Mouse (Mus musculus): ENCODE results near the gene C2cd2l.
"Not testable (repeated sequence)": the region's sequence is repeated elsewhere in the genome, so short reads cannot be mapped to it uniquely, and the experiment has no call there.

C2cd2l gene

DNA sequence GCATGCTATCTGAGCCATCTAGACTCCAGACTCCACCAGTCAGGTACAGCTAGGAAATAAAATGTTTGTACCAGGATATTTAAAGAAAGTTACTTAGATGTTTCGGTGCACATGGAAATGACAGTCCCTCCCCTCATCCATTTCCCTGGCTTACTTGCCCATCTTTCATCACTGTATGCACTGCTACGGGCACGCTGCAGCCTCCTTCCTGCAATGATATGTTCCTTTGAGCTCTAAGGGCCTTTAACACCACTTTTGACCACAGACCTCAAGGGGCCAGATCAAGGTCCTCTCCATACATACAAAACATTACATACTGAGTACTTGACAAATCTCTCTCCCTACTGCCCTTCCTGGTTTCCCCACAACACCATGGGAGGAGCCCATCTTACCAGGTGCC lies 16.9 kb upstream of the C2cd2l start:
- in situ Hi-C loops (cut with MboI, MseI), result loop anchor here in 1 of 2 experiments (5.0 kb wide), 1 partner anchor 100 kb away; no protein-coding TSS in a partner anchor

DNA sequence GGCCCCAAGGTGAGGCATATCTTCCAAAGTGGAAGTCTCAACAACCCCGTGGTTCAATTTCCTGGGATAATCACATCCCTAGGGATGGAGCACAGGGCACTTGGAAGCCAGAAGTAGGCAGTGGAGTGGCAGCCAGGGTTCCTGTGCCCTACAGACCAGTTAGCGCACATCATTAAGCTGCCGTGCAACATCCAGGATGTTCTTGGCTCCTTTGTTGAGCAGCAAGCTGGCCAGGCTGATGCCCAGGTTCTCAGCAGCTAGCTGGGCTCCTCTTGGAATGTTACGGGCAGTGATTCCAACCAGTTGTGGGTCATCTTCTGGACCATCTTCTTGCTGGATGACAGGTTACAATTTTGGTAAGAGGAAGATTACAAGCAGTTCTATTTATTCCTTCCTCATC lies 16.4 kb upstream of the C2cd2l start:
- in situ Hi-C loops (cut with MboI, MseI), result loop anchor here in 1 of 2 experiments (5.0 kb wide), 1 partner anchor 99 kb away; no protein-coding TSS in a partner anchor

DNA sequence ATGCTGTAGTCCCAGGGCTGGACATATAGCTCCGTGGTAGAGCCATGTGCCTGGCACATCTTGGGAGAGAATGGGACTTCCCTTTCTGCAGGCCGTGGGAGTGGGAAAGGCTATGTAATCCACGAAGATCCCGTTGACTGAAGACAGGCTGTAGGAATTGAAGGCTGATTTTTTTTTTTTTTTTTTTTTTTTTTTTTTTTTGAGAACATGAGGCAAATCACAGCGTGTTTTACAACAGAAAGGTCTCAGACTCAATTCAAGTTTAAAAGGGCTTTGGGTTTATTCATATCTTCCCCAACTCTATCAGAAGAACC lies 16.0 kb upstream of the C2cd2l start:
- in situ Hi-C loops (cut with MboI, MseI), result loop anchor here in 1 of 2 experiments (5.0 kb wide), 1 partner anchor 99 kb away; no protein-coding TSS in a partner anchor

DNA sequence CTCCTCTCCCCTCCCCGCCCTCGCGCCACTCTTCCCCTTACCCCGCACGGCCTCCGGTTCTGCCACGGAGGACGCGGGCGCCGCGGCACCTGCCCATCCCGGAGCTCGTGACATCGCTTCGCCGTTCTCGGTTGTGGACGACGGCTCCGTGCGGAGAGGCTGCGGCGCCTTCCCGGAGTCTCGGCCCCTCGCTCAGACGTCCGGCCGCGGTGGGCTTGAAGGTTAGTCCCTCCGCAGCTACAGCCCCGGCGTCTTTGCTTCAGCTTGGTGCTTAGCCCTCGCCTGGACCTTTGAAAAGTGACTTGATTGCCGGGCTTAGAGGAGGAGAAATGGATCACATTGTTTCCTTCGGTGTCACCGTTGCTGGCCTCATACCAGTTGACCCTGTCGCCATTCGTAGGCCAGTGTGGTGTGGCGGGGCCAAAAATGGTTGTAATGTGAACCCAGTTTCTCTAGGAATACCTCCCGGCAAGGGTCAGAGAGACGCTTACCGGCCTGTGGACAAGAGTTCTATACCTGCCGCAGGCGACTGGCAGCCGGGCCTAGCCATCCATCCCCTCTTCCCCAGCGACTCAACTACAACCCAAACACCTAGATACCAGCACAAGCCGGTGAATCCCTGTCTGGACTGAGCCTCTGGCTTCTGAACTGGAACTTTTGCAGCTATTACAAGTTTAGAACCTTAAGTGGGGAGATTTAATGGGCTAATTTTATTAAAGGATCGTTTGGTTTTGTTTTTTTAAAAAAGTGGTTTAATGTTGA lies 15.4 kb upstream of the C2cd2l start:
- in situ Hi-C loops (cut with MboI, MseI), result loop anchor here in 1 of 2 experiments (5.0 kb wide), 1 partner anchor 98 kb away; no protein-coding TSS in a partner anchor

DNA sequence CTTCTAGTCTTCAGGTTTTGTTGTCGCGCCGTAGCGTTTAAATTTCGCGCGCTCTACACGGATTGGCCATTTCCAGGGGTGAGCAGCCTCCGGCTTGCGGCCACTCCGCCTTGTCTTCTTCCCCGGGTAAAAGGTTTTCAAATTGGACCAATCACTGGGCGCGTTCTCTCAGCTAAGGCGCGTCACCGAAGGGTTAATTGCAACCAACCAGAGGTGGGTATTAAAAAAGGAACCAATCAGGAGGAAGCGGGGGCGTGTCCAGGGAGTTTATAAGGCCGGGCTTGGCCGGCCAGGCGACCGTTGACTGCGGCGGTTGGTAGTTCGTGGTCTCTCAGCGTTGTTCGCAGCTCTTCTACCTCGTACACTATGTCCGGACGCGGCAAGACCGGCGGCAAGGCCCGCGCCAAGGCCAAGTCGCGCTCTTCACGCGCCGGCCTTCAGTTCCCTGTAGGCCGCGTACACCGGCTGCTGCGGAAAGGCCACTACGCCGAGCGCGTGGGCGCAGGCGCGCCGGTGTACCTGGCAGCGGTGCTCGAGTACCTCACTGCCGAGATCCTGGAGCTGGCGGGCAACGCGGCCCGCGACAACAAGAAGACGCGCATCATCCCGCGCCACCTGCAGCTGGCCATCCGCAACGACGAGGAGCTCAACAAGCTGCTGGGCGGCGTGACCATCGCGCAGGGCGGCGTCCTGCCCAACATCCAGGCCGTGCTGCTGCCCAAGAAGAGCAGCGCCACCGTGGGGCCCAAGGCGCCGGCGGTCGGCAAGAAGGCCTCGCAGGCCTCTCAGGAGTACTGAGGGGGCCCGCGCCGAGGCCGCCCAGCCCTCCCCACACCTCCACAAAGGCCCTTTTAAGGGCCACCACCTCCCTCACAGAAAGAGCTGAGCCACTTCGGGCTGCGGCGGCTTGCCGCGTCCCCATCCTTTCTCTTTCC lies 14.6 kb upstream of the C2cd2l start, which contains the start of gene H2afx:
TSS of gene H2afx (plus strand) at position 299 of the 935 bp plus-strand sequence.
- in situ Hi-C loops (cut with MboI, MseI), result loop anchor here in 1 of 2 experiments (5.0 kb wide), 1 partner anchor 97 kb away; no protein-coding TSS in a partner anchor

DNA sequence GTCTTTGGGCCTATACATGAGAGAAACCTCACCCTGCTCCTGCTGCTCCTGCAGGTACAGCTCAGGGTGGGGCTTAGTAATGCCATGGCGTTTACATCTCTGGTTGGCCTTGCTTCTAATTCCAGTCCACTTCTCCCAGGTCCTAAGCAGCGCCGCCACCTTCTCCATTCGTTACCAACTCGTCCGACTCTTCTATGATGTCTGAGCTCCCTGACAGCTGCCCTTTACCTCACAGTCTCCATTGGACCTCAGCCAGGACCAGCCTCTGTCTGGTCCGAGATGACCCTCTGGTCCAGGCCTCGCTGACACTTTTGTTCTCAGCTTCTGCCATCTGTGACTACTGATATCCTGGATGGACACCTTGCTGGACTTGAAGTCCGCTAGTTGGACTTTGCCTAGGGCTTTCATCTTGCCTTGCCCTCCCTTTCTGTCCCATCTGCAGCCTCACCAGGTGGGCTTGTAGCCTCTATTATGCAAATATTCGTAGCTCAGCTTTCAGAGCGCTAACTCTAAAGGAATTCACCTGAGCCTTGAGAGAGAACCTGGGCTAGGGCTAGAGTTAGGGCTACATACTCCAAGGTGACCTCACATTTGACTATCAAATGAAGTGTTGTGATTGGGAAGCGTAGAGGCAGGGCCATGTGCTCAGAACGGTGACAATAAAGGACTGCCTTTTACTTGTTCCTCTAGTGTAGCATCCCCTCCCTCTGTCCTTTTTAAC lies 13.0 kb upstream of the C2cd2l start:
- in situ Hi-C loops (cut with MboI, MseI), result no loop called here

DNA sequence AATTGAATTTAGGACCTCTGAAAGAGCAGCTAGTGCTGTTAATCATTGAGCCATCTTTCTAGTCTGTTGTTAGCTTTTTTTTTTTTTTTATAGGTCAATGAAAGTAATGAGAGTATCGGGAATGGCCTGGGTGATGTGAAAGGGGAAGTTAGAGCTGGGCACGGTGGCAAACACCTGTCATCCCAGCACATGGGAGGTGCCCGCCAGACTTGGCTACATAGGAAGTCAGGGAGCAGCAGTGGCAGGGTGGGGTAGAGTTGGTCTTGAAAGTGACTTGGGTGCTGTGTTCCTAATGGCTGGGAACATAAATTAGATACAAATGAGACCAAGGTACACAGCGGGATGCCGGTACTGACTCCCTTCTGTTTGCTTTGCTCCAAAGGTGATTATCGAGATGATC lies 10.7 kb upstream of the C2cd2l start:
- in situ Hi-C loops (cut with MboI, MseI), result no loop called here

DNA sequence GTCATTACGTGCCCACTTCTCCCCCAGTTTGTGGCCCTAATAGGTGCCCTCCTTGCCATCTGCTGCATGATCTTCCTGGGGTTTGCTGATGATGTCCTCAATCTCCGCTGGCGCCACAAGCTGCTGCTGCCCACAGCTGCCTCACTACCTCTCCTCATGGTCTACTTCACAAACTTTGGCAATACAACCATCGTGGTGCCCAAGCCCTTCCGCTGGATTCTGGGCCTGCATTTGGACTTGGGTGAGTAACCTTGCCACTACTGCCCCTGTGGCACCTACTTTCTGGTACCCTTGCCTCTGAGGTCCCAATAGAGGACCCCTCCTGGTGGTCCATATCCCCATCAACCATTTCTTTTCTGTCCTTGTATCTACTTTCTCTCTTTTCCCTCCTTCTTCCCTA lies 7.8 kb upstream of the C2cd2l start:
- in situ Hi-C loops (cut with MboI, MseI), result no loop called here

DNA sequence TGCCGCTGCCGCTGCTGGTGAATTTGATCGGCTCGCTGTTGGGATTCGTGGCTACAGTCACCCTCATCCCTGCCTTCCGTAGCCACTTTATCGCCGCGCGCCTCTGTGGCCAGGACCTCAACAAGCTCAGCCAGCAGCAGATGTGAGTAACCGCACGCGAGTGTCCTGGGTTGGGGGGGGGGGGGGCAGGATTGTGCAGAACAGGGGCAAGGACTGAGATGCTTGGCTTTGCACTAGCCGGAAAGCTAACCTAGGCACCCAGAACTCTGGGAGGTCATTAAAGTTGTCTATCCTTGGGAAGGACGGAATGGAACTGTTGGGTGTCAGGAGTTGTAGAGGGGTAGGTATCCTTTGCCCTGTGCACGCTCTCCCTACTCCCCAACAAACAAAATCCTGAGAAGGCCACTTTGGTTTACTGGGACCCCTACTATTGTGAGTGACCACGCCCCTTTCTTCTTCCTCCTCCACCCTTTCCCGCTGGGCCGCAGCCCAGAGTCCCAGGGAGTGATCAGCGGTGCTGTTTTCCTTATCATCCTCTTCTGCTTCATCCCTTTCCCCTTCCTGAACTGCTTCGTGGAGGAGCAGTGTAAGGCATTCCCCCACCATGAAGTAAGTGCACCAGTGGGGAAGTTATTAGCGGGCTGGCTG lies 7.1 kb upstream of the C2cd2l start:
- in situ Hi-C loops (cut with MboI, MseI), result no loop called here

DNA sequence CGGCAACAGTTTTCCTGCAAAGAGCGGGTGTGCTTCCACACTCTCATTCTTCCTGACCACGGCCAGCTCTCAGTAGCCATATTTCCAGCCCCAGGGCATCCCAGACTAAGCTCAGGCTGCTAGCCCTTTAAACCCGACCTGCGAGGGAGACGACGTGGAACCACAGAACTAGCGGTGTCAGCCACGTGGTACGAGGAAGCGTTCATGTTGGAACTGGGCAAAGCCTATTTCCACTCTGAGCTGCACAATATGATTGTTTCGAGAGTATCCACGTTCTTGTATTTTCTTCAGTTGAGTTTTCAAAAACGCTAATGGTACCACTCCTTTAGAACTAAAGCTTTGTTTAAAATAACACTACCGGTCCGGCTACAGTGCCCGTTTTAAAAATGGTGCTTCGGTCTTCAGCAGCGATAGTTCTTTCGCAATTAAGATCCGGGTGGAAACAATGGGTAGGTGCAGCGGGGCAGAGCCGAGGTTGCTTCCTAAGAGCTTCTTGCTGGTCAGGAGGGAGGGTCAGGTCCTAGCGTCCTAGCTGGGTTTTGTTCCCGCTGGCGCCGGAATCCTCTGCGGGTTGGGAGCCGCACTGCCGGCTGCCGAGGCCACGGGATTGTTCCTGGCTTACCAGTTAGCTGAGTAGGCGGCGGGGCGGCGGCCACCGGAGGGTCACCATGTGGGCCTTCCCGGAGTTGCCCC lies 6.4 kb upstream of the C2cd2l start:
- in situ Hi-C loops (cut with MboI, MseI), result no loop called here

DNA sequence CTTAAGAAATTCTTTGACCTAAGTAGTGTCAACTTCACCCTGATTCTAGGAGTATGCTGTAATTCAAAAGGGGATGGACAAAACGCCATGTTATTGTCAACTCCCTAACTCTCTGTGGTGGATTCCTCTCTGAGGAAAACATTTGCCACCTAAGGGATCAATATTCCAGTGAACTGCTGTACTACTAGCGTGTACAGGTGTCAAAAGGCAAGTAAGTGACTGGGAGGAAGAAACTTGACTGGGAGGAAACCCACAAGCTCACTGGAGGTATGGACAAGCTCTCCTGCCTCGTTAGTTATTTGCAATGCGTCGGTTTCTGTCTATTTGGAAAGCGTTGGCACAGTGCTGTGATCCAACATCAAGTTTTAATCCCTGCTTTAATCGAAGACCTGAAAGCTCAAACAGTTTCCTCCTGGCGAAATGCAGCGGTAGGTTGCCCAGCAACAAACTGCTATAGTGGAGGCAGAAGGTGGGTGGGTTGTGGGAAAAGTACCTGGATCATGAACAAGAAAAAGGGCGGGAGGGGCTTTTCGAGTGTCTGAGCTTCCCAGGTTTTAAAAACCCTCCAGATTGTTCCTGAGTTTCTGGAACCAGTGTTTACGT lies 5.8 kb upstream of the C2cd2l start, which contains the start of gene Dpagt1:
TSS of gene Dpagt1 (plus strand) at position 252 of the 603 bp plus-strand sequence.
- in situ Hi-C loops (cut with MboI, MseI), result no loop called here

DNA sequence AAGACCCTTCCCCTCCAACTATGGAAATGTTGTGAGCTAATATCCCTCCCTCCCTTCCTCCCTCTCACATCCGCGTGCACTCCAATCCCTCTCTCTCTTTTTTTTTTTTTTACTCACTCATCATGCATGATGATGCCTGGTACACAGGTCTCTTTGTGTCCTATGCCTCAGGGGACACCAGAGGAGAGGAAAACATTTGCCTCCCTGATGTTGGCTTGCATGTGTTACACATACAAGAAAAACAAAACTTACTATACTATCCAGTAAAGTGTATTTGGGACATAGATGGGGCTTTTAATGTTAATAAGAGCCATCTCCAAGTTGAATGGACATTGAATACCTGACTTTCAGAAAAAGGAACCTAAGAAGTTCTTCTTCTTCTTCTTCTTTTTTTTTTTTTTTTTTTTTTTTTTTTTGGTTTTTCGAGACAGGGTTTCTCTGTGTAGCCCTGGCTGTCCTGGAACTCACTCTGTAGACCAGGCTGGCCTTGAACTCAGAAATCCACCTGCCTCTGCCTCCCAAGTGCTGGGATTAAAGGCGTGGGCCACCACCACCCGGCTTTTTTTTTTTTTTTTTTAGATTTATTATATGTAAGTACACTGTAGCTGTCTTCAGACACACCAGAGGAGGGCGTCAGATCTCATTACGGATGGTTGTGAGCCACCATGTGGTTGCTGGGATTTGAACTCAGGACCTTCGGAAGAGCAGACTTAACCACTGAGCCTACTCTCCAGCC lies 5.1 kb upstream of the C2cd2l start:
- in situ Hi-C loops (cut with MboI, MseI), result not testable (repeated sequence)

DNA sequence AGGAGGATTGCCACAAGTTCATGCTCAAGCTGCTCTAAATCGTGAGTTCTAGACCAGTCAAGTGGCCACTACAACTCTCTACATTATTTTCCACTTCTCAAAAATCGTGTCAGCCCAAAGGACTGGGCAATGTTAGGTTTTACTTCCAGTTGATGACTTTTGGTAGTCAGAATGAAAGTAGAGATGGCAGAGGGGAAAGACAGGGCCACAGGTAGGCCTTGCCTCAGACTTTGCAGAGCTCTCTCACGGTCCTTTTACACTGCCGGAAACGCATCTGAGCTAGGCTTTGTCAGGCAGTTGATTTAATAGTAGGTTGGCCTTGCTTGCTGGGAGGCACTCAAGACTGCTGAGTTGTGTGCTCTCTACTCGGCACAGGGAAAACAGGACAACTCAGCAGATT lies 4.1 kb upstream of the C2cd2l start:
- in situ Hi-C loops (cut with MboI, MseI), result no loop called here

DNA sequence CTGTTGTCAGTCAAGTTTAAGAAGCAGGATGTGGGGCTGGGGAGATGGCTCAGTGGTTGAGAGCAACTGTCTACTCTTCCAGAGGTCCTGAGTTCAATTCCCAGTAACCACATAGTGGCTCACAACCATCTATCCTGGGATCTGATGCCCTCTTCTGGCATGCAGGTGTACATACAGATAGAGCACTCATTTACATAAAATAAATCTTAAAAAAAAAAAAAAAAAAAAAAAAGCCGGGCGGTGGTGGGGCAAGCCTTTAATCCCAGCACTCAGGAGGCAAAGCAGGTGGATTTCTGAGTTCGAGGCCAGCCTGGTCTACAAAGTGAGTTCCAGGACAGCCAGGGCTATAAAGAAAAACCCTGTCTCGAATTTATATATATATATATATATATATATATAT lies 3.6 kb upstream of the C2cd2l start:
- in situ Hi-C loops (cut with MboI, MseI), result not testable (repeated sequence)

DNA sequence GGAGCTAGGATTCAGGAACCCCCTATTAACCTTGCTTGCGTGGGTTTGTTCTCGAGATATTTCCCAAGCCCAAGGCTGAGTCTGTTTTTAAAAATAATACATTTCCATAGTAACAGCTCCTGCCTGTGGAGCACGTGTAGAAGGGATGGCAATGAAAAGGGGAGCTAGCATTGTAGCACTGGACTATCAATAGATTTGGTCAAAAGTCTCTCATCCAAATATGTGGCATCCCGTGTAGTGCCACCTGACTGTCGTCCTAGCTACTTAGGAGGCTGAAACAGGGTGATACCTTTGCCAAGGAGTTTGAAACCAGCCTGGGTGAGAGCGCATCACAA lies 681 bp upstream of the C2cd2l start:
- in situ Hi-C loops (cut with MboI, MseI), result no loop called here

DNA sequence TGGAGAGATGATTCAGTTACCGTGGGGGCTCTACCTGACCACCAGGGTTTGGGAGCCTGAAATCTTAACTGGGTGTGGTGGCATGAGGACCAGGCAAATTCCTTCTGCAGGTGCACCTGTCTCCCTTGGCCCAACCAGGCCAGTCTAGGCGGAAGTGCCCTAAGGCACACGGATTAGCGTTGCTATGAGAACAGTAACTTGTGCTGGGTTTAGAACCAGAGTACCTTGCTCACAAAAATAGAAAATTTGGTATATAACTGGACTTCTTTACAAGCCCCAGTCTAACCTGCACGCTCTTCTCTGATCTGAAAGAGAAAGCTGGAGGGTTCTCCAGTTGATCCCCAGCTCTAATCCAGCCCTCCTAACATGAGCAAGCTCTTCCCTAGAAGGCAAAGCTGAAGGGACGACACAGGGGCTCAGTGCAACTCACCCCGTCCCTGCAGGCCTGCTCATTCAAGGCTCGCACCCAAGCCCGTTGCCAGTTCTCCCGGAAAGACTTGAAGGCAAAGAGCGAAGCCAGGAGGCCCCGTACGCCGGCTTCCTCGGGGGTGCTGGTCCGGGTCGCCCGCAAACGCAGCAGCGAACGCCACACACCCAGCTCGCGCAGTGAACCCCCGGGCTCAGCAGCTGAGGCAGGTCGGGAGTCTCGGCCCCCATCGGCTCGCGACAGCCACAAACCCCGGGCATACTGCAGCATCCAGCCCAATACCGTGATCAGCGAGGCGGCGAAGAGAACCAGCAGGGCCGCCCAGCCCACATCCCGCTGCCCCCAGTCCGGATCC lies 789 bp downstream of the C2cd2l start:
- in situ Hi-C loops (cut with MboI, MseI), result no loop called here

DNA sequence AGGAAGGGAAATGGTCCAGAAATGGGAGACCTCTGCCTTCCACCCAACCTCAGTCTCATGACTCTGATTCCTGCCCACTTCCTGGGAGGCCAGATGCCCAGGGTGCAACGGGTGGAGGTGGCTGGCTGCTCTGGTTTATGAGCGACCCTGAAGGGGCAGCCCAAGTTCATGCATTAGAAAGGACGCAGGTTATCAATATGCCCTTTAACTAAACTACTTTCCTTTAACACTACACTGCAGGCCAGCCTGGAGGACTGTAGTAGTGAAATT lies 1.3 kb downstream of the C2cd2l start:
- in situ Hi-C loops (cut with MboI, MseI), result no loop called here

DNA sequence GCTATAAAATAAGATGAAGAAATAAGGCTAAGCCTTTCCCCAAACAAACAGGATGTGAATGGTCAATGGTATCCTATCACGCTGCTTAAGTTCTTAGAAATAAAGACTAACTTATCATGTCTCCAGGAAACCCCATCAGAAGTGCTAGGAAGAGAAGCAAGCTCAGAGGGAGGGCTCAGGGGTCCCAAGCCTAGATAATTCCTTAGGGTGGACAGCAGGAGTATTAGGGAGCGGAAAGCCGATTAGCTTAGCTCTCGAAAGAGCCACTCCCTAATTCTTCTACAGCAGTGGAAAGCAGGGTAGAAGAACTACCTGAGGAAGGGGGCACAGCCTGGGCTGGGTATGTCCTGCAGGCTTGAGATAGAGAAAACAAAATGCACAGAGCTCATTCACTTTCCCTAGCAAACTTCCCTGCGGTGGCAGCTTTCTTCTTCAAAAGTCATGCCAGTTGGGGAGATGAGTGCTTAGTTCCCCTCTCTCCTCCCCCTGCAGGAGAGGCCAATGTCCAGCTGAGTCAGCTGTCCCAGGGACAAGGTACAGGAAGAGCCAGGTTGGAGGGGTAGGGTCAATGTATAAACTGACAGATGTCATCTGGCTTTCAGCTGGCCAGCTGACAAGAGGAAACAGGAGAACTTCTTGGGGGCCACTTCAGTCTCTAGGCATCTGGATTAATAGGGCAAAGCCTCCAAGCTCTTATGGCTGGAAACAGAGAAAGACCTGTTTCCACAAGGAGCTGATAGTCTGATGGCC lies 1.8 kb downstream of the C2cd2l start:
- in situ Hi-C loops (cut with MboI, MseI), result no loop called here

All from T-helper 17 cell (primary cell).